Mouse (Mus musculus): Measurements from ENCODE around the gene Kalrn.

The Kalrn gene

GRCm38 (mm10) chr16:34302503-34302902 is 270.8 kb downstream of the Kalrn start:
- DNase-seq: no peak

DNA sequence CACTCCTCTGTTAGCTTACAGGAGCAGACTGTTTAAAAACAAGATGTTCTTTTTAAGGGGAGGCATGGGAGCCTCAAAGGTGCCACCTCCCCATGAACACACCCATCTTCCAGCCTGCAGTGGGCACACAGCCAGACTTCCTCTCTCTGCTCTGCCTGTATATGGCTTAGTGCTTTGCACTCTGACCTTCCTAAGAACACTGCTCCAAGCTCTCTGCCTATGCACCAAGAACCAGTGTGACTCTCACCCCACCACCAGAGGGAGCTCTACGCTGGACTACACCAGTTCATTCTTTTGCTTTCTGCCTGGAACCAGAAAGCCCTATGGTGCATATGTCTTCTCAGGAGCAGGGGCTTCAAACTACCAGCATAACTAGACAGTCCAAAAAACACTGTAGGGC is 271.3 kb downstream of the Kalrn start:
- no peak for DNase-seq

DNA sequence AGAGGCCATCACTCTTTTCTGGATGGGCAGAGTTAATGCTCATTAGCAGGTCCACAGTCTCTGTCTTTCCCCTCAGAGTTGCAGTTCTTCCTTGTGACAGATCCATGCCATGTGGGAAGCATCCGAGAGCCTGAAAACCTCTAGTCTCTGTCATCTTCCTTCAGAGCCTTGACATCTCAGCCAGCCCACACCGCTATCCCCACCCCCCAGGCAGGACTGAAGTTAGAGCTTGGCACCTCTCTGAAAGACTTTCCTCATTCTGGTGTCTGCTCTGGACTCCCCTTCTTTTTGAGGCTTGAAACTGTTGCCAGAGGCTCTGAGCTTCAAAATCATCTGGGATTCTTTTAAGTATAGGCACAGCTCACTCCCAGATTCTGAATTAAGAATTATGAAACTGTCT is 274.1 kb downstream of the Kalrn start:
- DNase-seq: no peak

DNA sequence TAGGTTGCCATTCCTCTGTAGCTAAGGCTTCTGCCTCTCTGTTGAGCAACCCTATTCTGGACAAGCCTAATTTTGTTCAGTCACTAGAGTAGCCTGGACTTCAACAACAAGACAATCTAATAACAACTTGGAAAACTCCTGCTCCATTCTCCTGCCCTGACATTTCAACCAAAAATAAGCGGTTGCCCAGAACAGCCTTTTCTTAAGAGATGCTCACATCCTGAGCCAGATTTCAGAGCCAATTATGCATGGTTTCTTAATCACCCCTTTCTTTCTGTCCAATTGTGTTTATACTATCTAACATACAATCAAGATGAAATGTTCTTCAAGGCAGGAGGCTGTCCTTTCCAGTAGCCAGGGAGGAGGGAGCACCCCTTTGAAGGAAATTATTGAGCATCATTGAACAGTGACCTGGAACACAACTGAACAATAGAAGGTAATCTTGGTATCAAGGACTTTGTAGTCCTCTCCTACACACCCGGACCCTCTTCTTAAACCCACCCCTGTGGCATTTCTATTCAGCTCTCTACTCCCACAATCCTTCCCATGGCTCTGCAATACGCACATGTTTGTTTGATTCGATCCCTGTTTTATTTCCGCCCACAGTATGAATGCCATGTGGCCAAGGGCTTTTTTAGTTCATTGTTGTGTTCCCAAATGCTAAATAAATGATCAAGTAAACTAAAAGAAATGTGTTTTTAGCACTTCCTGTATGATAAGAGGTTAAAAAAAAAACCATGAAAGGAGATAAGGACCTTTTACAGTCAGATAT is 275.2 kb downstream of the Kalrn start:
- no peak for DNase-seq

DNA sequence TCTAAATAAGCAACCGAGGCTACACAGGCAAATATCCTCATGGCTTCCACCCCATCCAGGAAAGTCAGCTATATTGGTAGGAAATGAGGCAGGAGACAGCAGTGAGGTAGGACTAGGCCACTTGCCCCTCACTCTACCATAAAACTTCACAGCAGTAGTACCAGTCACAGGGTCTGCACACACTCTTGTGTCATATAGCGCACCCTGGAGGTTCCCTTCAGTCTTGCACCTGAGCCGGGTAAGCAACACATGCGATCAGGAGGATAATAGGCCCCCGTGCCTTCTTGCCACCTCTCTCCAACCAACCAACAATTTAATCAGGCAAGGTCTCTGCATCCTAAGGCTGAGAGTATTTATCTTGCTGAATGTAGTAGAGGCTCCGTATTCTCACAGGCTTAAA is 278.8 kb downstream of the Kalrn start:
- DNase-seq: no peak

DNA sequence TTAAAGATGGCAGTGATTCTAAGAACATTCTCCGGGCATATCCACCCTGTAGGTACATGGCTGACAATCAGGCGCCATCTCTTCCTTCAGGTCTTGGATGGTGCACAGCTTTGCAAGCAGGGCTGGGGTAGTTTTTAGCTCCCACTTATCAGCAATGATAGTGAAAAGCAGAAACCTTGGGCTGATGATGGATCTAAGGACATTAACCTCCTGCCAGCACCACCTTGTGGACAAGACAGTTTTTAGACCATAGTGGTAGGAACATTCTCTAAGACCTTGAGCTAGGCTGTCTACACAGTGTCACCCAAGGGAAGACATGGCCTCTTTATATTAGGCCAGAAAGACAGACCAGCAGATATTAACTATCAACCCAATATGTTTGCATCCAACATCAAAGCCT is 279.7 kb downstream of the Kalrn start:
- DNase-seq: no peak

DNA sequence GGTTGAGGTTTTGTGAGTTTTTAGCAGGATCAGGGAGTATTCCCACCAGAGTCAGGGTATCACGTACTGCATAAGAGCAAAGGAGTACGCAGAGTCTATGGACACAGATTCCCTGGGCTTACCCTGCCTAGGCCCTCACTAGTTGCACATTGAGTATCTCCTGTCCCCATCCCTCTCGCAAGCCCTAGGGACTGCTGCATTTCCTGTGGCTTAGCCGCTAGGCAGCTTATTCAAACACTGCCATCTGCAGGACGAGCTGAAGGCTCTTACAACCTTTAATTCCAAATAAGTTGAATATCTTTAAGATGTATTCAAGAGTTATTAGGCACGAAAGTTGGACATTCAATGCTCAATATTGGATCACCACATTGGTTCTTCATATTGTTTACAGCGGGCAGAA is 283.7 kb downstream of the Kalrn start:
- DNase-seq: no peak

- DNase-seq: no peak
These were observed 291.3 kb downstream of the Kalrn start for GRCm38 (mm10) chr16:34282026-34282425.

DNA sequence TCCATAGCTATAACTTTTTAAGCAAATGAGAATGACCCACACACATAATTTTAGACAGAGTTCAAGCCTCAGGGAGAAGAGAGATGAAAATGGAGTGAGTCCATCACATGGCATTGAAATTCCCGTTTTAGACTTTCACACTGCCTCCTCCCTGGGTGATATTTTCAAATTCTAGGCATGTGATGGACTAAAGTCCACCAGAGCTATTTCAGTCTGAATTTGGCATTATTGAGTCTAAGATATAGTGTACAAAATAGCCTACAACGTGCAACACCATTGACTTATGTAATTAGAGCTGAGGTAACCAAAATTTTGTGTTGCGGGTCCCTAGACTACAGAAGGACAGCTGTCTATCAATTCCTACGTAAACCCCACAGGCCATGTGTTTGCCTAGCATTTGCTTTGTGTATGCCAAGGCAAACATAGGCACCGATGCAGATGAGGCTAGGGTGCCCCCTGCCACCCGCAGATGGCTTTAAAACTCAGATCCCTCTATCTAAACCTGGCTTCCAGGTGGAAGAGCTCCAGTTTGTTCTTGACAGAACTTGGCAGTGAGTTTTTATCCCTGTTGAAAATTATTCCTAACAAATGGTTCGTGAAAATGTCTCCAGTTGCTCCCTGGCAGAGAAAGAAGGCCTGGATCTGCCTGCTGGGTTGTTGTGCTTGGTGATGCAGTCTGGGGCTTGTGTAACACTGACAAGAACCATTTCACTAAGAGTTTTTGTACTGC is 293.5 kb downstream of the Kalrn start:
- DNase-seq: no peak

- DNase-seq: no peak
These were observed 295.0 kb downstream of the Kalrn start for GRCm38 (mm10) chr16:34278249-34278790.

GRCm38 (mm10) chr16:34274607-34275006 is 298.7 kb downstream of the Kalrn start:
- DNase-seq: no peak

DNA sequence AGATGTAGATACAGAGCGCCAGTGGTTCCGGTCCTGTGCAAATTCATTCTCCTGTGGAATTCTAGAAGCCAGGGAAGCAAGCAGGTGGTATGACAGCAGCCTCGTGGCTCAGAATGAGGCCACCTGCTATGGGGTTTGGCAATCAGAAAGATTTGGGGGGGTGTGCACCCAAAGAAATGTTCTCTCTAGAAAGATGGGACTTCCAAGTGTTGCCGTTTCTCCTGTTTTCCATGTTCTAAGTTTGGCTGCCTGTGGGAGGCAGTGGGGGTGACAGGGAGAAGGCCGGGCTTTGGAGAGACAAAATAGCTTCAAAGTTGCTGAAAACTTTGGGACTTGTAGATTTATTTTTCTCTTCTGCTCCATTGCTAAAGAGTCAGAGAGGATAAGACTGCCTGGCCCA is 301.9 kb downstream of the Kalrn start:
- DNase-seq: no peak

DNA sequence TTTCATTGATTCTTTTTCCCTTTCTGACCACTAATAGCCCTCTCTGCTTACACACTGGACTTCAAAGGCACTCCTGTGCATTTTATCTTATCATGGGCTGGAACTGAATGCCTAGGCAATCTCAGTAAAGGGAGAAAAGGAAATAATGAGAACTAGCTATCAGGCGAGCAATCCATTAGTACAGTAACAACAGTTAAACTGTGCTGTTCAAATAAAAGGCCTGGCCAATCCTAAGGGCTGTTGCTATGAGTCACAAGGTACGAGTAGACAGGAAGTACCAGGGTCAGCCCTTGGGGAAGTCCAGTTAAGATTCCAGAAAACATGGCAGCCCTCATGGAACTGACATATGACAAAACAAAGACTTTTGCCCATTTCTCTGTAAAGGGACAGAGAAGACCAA is 302.7 kb downstream of the Kalrn start:
- DNase-seq: no peak

- DNase-seq: no peak
These were observed 303.7 kb downstream of the Kalrn start for GRCm38 (mm10) chr16:34269642-34270041.

DNA sequence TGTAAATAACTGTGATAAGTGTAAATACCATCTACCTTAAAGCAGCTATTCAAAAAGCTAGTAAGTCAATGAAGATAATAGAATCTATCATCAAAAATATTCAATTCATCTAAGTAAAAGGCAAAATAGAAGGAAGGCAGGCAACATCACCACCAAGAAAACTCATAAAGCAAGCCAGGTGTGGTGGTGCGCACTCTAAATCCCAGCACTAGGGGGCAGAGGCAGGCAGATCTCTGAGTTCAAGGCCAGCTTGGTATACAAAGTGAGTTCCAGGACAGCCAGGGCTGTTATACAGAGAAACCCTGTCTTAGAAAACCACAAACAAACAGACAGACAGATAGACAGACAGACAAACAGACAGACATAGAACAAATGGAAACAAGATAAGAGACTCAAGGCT is 305.6 kb downstream of the Kalrn start:
- DNase-seq: no peak

GRCm38 (mm10) chr16:34264671-34265070 is 308.7 kb downstream of the Kalrn start:
- DNase-seq: no peak

DNA sequence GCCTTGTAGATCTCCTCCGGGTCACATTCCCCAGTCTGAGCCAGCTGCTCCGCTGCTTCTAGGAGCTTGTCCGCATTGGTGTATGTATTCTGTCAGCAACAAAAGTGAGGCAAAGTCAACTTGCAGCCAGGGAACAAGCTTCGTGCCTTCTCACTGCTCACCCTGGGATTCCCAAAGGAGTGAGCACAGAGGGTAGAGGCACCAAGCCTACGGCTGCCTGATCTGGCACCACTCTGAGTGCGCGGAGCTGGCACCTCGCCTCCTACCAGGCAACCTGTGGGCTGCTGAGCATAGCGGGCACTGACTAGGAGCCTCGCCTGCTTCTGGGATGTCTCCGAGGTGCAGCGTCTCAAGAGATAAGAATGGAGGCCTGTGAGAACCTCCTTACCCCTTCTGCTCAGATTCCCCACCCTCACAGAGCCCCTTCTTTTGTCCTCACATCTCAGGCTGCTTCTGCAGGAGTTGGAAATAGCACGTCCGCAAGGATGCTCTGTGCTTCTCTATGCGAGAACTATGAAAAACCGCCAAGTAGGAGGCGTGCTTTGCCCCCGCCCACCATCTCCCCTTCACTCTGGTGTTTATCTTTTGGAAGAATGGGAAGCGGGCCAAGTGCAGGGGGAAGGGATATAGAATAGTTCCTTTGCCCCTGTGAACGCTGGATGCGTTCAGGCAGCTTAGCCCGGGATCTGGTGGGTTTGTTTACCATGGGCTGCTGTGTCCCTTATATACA is 310.4 kb downstream of the Kalrn start:
- no peak for DNase-seq

DNA sequence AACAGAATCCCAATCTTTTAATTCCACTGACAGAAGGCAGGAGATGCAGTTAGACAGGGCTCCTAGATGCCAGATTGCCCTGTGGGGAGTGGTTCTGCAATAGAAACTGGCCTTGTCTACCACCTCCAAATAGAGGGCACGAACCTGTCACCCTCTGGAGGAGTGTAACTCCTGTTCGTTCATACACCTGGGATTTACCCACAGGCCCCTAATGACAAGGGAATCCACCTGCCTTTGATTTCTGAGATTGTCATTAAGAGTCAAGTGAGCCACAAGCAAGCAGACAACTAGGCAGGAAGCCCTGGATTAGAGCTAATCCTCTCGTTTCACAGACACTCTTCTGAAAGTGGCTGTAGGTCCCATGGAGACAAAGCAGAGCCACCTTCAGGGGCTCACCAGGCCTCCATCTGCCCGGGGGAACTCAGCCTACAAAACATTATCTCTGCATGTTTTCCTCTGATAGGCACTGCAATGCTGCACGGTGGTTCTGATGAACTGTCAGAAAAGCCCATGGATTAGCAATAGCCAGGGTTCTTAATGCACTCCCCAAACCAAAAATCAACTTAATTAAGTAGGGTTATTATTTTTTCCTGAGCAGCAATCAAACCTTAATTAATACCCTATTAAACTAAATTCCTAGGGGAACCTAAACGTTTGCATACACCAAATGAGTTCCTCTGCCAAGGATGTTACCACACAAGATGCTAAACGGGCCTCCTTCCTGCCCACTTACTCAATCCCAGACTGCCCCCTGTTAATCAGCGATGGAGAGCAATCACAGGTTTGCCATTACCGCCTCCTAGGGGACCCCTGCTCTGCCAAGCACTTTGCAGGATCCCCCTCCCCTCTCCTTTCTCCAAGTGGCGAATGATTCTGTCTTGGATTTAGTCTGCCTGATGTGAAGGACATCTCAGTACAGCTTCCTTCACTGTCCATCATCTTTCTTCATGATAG is 312.1 kb downstream of the Kalrn start:
- no peak for DNase-seq

DNA sequence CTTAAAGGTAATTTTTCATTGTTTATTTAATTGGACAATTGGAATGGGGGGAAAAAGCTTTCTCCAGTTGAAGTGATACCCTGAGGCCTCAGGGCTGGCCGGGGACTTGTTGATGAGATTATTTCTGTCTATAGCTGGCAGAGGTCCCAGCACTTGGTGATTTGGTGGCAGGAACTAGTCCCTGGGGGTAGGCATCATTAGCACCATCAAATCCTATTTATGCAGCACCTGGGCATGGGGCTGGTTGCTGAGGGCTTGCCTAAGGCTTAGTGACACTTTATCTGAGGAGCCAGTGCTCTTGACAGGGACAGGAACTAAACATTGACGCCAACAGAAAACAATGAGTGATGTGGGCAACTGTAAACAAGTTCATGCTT is 318.7 kb downstream of the Kalrn start:
- no peak for DNase-seq

DNA sequence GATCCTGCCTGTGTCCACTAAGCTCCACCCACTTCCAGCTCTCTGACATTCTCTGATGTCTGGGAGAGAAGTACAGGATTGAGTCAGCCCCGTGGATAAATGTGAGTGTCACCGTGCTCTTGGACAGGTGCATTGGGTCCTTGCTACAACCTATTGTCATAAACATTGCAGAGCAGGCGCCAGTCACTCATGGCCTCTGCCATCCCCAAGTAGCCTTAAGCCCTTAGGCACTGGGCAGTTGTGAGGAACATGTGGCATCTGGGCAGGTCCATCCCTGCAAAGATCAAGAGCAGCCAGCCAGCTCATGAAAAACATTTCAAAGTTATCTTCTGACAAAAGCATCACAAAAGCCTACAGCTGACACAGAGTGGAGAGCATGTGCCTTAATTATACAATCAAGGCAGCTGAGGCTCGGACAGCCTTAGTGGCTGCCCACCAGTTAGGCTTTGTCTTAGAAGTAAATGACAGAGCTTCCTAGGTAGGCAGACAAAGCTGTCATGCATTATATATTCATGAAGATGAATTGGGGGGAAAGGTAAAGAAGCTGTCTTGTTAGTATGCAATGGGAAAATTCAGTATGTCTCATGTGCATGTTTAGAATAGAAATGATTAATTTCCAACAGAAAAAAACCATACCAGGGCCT is 319.2 kb downstream of the Kalrn start:
- DNase-seq: no peak

- no peak for DNase-seq
These were observed 320.7 kb downstream of the Kalrn start for GRCm38 (mm10) chr16:34252670-34253069.

DNA sequence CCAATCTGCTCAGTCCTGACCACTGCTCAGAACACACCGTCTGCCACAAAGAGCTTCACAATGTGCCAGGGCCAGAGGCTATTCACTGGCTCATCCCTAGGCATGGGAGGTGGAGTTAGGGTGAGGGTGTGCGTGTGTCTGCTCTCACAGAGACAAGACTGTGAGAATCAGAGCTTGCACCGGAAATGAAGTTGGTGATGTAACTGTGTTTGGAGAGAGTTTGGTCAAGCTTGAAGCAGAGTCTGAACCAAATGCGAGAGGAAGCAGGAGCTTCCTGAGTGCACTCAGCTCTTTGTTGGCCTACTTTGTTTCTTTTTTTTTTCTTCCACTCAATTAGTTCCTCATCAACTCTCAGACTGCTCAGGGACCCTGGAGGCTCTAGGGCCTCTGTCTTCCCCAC is 325.1 kb downstream of the Kalrn start:
- no peak for DNase-seq

Measured in cerebellum, adult 11-12 months (tissue).